Mouse (Mus musculus) G1E (cell line): Measurements from ENCODE around the gene Srrm2.

Experiments
- CTCF ChIP-seq: IDR thresholded peaks from 2 replicates; pipeline ENCODE4 v1.5.1; 2012; ENCODE audit warnings: low read depth, low read length, inconsistent platforms, mixed read lengths
- GATA1 ChIP-seq: IDR thresholded peaks from 2 replicates; pipeline ENCODE4 v1.6.1; 2012; ENCODE audit warnings: borderline replicate concordance, low read length, inconsistent platforms, mixed read lengths
- POLR2AphosphoS5 ChIP-seq: IDR thresholded peaks from 2 replicates; pipeline ENCODE4 v1.6.1; 2012; ENCODE audit warnings: low read depth, low read length, inconsistent platforms; ENCODE audit not compliant: insufficient replicate concordance
- TAL1 ChIP-seq: conservative IDR thresholded peaks from 2 replicates; pipeline ENCODE4 v1.6.1; 2012; ENCODE audit warnings: low read depth, low read length, inconsistent platforms, mixed read lengths

GRCm38 (mm10) chr17:23788973-23789372 lies 1.4 kb upstream of the Srrm2 start:
- TF ChIP-seq CTCF (no peak), GATA1 (no peak), TAL1 (no peak), POLR2AphosphoS5 (no peak)
